Mouse (Mus musculus): ENCODE measurements around the gene Cox7c. TPM values are rescaled to one million over a fixed set of nuclear protein-coding genes. Genes with fewer than 3 reads are reported as not detected.
"Not testable (repeated sequence)": the region's sequence is repeated elsewhere in the genome, so short reads cannot be mapped to it uniquely, and the experiment has no call there.

Gene Cox7c
- 834 and 889 TPM in 2 replicates for polyA plus RNA-seq (2012; rRNA removed)

- Histone ChIP-seq H3K4me1 (ENCODE audit: control insufficient read depth, insufficient read depth, low read length) (peaks cover 1% of the 10 kb centered on the region; the same call in 1 of the 2 replicates), H3K4me3 (ENCODE audit: insufficient read depth, low read length) (peak within 1 kb of the TSS; percentile 91), H3K27ac (ENCODE audit: insufficient read depth, low read length) (peak within 1 kb of the TSS; percentile 79)
- TF ChIP-seq CTCF (IDR thresholded peaks at IDR 0.05; ENCODE audit: extremely low read depth, insufficient read depth, low read length): no peak
- peak; percentile 85 for TF ChIP-seq POLR2A (IDR thresholded peaks at IDR 0.05; ENCODE audit: extremely low read depth, insufficient read depth, low read length)
These were observed at the start of gene Cox7c for GRCm38 (mm10) chr13:86046254-86046951. Gene Cox7c, minus strand, starts transcription at chr13:86046904.

GRCm38 (mm10) chr13:86068011-86068724 is 21.5 kb upstream of the Cox7c start:
- Histone ChIP-seq H3K4me1 (ENCODE audit: control insufficient read depth, insufficient read depth, low read length) (no peaks in the 10 kb centered on the region), H3K27ac (ENCODE audit: insufficient read depth, low read length) (no peak overlapping the region), H3K4me3 (ENCODE audit: insufficient read depth, low read length) (no peak overlapping the region)
- no peak for TF ChIP-seq CTCF (IDR thresholded peaks at IDR 0.05; ENCODE audit: extremely low read depth, insufficient read depth, low read length)
- no peak for TF ChIP-seq POLR2A (IDR thresholded peaks at IDR 0.05; ENCODE audit: extremely low read depth, insufficient read depth, low read length)

DNA sequence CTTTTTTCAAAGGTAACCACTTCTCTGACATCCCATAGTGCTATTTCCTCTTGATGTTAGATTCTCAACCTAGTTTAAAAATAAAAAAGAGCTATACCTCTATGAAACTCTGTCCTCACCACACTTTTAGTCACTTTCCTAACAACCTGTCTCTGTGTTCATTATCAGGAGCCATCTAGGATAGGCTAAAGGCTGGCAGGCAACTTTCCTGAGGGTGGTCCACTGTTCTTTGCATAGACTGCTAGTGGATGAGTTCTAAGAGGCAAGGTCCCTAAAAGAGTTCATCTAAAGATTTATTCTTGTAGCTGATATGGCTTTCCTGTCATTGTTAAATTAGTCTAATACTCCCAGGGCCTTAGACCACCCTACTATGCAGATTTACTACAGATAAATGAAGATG is 20.8 kb upstream of the Cox7c start:
- Histone ChIP-seq H3K27ac (ENCODE audit: insufficient read depth, low read length) (no peak overlapping the region), H3K4me1 (ENCODE audit: control insufficient read depth, insufficient read depth, low read length) (no peaks in the 10 kb centered on the region), H3K4me3 (ENCODE audit: insufficient read depth, low read length) (no peak overlapping the region)
- TF ChIP-seq CTCF (IDR thresholded peaks at IDR 0.05; ENCODE audit: extremely low read depth, insufficient read depth, low read length) (no peak), POLR2A (IDR thresholded peaks at IDR 0.05; ENCODE audit: extremely low read depth, insufficient read depth, low read length) (no peak)

DNA sequence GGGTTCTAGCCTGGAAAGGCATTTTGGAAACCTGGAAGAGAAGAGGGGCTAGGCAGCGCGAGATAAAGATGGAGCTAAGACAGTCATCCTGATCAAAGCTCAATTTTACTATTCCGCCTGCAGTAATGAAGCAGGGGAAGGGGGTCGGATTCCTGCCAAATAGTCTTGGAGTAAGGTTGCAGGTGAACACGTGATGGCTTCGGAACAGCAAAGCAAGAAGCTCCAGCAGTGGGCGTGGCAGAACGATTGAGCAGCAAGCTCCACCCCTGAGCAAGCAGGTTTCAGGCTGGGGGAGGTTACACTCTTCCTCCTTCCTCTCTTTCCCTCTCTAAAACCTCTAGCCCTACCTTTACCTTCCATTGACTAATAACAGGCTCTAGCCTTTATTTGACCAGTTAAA is 7.4 kb upstream of the Cox7c start:
- H3K4me3 ChIP-seq (ENCODE audit: insufficient read depth, low read length); H3K27ac ChIP-seq (ENCODE audit: insufficient read depth, low read length); H3K4me1 ChIP-seq (ENCODE audit: control insufficient read depth, insufficient read depth, low read length): not testable (repeated sequence)

GRCm38 (mm10) chr13:86004907-86005675 is 41.6 kb downstream of the Cox7c start:
- TF ChIP-seq POLR2A (IDR thresholded peaks at IDR 0.05; ENCODE audit: extremely low read depth, insufficient read depth, low read length) (no peak), CTCF (IDR thresholded peaks at IDR 0.05; ENCODE audit: extremely low read depth, insufficient read depth, low read length) (no peak)
- Histone ChIP-seq H3K4me1 (ENCODE audit: control insufficient read depth, insufficient read depth, low read length) (no peaks in the 10 kb centered on the region), H3K4me3 (ENCODE audit: insufficient read depth, low read length) (no peak overlapping the region), H3K27ac (ENCODE audit: insufficient read depth, low read length) (no peak overlapping the region)
